Comparison of ENCODE assay signal across 25 mouse cellular contexts in genomic region chr11:32096346-32096745, GRCm38 (mm10).
"Had no signal": no experiment of that assay in that cellular context is flagged by ENCODE, and none has a peak within 500 bp of the region (broad histone marks: within the 10 kb centered on the region; RNA-seq: fewer than 3 reads in every experiment).

No protein-coding gene starts in this region.

- H3K4me3 ChIP-seq: gastrocnemius, adult 2 months; heart, embryonic 10.5 days; heart, embryonic 12.5 days; hindbrain, embryonic 10.5 days; hindbrain, embryonic 12.5 days; intestine, embryonic 15.5 days; layer of hippocampus, adult 2 months; limb, embryonic 13.5 days; limb, embryonic 15.5 days; liver, embryonic 12.5 days had no signal

- H3K27ac ChIP-seq: gastrocnemius, adult 2 months; heart, embryonic 10.5 days; hindbrain, embryonic 10.5 days; hindbrain, embryonic 12.5 days; hindbrain, embryonic 14.5 days; intestine, embryonic 15.5 days; layer of hippocampus, adult 2 months; limb, embryonic 13.5 days; limb, embryonic 15.5 days; liver, embryonic 12.5 days; liver, embryonic 14.5 days had no signal

- ATAC-seq: hindbrain, embryonic 16.5 days; intestine, embryonic 15.5 days; intestine, postnatal 0 days; liver, embryonic 12.5 days had no signal

- DNase-seq: gastrocnemius, adult 2 months; gastrocnemius, postnatal 10 days; gastrocnemius, postnatal 25 days; heart, adult 18-20 months; heart, postnatal 10 days; heart, postnatal 4 days; kidney, adult 18-20 months; kidney, adult 8-10 months; kidney, postnatal 10 days; kidney, postnatal 25 days; kidney, postnatal 4 days; left cerebral cortex, postnatal 4 days had no signal
